Mouse (Mus musculus) cerebellum, adult 8-10 months (tissue): ENCODE measurements around the gene Sult1c2.
A peak's percentile ranks its signal among the peaks of the same experiment; 100 is the strongest.
"Not testable (repeated sequence)": the region's sequence is repeated elsewhere in the genome, so short reads cannot be mapped to it uniquely, and the experiment has no call there.

Source experiments
- DNase-seq: peaks from one replicate; pipeline ENCODE4 v3.0.0; 2022

Sult1c2 gene

GRCm38 (mm10) chr17:53846206-53846605 is at the start of gene Sult1c2:
TSS of gene Sult1c2 (minus strand) at chr17:53846339.
- DNase-seq, result no peak

- DNase-seq, result not testable (repeated sequence)
Measured at GRCm38 (mm10) chr17:53879006-53879675, 33.0 kb upstream of the Sult1c2 start.

- no peak for DNase-seq
Measured at GRCm38 (mm10) chr17:53874433-53874832, 28.3 kb upstream of the Sult1c2 start.

GRCm38 (mm10) chr17:53872192-53872591 is 26.1 kb upstream of the Sult1c2 start:
- no peak for DNase-seq

- no peak for DNase-seq
Measured at GRCm38 (mm10) chr17:53869931-53870330, 23.8 kb upstream of the Sult1c2 start.

GRCm38 (mm10) chr17:53865260-53865955 is 19.3 kb upstream of the Sult1c2 start:
- DNase-seq, result no peak

- DNase-seq, result no peak
Measured at GRCm38 (mm10) chr17:53860548-53860947, 14.4 kb upstream of the Sult1c2 start.

GRCm38 (mm10) chr17:53854992-53855391 is 8.9 kb upstream of the Sult1c2 start:
- DNase-seq, result no peak

- no peak for DNase-seq
Measured at GRCm38 (mm10) chr17:53845796-53846195, 343 bp downstream of the Sult1c2 start.

GRCm38 (mm10) chr17:53833366-53833765 is 12.8 kb downstream of the Sult1c2 start:
- peak; percentile 54 for DNase-seq

- DNase-seq, result not testable (repeated sequence)
Measured at GRCm38 (mm10) chr17:53803974-53804373, 42.2 kb downstream of the Sult1c2 start.

- no peak for DNase-seq
Measured at GRCm38 (mm10) chr17:53783381-53783780, 62.8 kb downstream of the Sult1c2 start.
